Mouse (Mus musculus) frontal cortex, postnatal 36 days (tissue): ENCODE data around the gene Ldlrad1.
A peak's percentile ranks its signal among the peaks of the same experiment; 100 is the strongest.

Experiments used
- DNase-seq, 2 experiments: peaks; one replicate each; pipeline ENCODE4 v3.0.0; 2022; ENCODE audit warnings: low spot score in 2 of 2

Ldlrad1 gene

DNA sequence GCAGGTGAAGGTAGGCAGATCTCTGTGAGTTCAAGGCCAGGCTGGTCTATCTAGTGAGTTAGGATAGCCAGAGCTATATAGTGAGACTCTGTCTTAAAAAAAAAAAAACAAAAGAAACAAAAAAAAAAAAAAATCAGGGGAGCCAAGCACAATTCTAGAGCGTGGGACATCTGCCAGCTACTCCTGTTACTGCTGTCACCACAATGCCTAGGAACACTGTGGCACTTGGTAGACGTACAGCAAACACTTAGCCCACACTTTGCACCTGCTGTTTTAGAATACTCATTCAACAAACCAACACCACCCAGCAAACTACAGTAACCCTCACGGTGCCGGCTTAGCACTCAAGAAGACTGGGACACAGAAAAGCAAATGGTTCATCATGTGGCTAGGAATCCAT, 2.5 kb downstream of the Ldlrad1 start:
- DNase-seq: peak in 1 of 2 experiments; percentile 12

DNA sequence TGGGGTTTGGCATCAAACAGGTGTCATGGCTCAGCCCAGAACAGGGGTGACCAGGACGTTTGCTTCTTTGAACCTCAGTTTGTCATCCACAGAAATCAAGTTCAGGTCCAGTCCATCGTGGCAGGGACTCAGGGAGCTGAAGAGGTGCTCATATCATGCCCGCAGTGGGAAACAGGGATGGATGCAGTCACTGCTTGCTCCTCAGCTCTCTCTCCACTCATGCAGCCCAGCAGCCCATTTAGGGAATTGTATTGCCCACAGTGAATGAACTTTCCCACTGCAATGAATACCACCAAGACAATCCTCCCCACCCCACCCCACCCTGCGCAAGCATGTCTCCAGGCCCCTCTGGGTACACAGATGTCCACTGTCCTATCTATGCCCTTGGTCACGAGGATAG, 3.0 kb downstream of the Ldlrad1 start:
- DNase-seq: no peak

DNA sequence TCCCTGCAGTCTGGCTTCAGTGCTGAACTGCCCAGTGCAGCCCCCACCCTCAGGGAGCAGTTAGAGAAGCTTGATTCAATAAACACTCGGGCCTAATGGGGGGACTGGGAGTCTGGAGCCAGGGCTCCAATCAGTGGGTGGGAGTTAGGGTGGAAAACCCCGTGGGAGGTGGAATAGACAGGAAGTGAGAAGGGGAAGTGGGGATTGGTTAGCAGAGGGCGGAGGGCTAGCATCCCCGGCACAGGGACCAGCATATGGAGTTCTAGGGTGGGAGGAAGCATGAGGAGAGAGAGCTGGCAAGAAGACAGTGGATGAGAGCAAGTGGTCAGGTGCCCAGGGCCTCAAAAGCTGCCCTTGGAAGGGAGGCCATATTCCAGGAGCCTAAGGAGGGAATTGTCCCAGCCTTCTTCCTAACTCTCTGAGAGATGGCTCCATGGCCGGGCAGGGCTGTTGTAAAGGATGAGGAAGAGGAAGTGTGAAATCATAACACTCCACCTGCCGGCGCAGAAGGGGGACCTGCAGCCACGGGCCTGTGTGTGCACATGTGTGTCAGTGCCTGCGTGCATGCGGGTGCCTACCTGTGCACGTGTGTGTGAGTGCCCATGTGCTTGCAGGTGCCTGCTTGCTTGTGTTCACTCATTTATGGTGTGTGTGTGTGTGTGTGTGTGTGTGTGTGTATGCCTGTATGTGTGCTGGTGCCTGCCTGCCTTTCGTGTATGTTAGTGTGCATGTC, 4.5 kb downstream of the Ldlrad1 start:
- DNase-seq: no peak

DNA sequence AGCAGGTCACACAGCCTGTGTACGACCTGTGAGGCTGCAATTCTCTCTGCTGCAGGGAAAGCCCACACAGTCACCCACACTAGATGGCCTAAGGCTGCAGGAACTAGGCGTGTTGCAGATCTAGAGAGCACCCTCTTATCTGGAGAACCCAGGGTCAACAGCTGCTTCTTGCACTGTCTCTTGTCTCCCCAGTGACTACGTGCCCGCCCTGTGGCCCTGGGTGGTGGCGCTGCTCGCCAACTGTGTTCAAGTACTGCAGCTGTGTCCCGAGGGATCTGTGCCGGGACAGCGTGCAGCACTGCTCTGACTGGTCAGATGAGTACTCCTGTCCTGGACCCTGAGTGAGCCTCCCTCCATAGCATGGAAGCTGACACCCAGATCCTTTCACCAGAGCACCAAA, 8.6 kb downstream of the Ldlrad1 start:
- DNase-seq: no peak

DNA sequence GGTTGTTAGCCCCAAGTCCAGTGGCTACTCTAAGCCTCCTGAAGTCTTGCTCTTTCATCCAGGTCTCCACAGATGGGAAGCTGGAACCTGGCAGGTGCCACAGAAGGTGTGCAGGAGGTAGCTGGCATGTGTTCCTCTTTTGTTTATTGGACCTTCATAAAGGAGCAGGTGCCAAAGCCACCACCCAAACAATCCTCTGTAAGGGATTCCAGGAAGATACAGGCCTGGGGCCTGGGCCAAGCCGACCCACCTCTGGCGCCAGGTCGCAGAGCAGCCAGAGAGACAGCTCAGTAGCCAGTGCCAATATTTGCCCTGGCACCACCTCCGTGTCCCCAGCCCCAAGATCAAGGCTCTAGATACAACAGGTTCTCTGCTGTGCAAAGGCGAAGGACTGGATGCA, 12.5 kb downstream of the Ldlrad1 start:
- DNase-seq: no peak

DNA sequence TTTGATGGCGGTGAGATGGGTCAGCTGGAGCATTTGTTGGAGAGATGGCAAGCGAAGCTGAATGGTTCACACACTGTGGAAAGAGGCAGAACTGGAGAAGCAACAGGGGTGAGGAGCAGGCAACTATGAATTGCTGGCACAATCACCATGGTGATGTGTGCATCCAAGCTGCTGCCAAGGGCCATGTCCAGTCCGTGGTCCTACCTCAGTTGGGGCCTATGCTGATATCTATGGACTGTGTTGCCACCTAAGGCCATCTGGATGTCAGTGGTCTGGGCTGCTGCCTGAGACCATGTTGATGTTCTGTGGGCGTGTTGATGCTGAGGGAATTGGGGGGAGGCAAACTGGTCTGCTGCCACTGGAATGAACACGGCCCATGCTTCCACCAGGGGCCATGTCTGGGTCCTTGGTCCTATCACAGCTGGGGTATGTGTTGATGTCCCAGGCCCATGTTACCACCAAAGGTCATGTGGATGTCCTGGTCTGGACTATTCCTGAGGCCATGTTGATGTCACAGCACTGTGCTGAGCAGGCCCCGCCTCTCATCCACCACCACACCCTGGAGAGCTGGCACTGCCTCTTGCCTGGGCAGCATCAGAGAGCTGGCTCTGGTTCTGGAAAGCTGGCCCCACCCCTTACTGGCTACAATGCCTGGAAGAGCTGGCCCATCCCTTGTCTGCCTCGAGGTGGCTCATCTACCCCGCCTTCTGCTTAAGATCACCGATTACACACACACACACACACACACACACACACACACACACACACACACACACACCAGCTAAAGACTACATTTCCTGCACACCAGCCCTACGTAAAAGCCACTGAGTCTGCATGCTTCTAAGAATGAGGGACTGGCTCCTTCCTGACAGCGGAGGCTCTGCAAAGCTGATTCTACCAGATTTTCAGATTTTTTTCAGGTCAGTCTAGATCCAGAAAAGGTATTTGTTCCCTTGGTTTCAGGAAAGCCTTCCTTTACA, 14.5 kb downstream of the Ldlrad1 start:
- no peak for DNase-seq

DNA sequence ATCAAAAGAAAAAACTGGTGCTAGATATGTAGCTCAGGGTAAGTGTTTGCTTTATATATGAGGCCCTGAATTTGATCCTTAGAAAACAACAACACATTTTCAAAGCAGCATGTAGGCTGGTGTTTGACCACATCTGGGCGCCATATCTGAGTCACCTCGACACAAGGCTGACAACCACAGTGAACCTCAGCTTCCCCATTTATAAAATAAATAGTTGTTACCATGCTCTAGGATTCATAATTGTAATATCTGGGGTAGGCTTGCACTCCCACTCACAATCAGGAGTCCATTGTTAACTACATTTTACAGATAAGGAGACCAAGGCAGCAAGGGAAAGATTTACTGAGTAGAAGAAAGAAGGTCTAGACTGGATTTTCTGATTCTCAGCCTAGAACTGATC, 17.3 kb downstream of the Ldlrad1 start:
- DNase-seq: no peak

DNA sequence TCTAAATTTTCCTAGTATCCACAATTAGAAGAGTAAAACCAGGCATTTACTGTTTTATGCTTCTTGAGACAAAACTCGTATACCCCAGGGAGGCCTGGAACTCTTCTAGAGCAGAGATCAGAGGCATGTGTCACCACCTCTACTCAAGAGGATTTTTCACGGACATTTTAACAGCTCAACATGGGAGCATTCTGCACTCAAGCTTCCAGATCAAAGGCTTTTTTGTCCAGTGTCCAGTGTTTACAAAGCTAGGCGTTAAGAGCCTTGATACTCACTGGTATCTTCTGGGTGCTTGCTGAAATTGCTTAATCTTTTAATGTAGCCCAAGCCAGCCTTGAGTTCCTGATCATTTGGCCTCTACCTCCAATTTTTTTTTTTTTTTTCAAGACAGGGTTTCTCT, 23.2 kb downstream of the Ldlrad1 start:
- no peak for DNase-seq

DNA sequence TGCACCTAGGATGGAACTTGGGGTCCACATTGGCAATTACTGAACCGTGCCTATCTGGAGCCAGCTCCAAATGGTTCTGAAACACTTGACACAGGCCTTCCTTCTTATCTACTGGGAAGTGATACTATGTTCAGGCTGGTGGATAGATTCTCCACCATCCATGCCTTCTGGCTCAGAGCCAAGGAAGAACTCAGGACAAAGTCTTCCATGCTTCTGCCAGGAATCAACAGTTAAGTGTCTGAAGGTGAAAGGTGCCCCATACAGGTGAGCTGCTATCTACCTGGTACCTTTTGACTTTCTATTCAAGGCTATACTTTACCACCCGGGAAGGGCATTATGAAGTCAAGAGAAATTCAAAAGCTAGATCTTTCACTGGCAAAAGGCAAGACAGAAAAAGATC, 29.3 kb downstream of the Ldlrad1 start:
- DNase-seq: no peak

DNA sequence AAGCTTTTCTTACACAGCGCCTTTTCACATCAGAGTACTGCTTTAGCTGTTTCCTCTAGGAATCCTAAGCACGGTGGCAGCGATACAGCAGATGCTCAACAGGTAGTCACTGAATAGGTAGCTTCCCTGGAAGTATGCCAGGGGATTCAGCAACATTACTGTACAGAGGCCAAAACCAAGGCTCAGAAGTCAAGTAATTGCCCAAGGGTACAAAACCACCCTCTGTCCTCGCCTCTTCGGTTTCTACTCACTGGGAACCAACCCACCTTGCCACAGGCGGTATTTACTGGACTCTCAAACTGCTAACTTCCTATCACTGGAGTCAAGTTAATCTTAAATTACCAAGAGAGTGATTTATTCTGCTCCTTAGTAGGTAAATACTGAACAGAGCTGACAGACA, 31.2 kb downstream of the Ldlrad1 start:
- DNase-seq: no peak

DNA sequence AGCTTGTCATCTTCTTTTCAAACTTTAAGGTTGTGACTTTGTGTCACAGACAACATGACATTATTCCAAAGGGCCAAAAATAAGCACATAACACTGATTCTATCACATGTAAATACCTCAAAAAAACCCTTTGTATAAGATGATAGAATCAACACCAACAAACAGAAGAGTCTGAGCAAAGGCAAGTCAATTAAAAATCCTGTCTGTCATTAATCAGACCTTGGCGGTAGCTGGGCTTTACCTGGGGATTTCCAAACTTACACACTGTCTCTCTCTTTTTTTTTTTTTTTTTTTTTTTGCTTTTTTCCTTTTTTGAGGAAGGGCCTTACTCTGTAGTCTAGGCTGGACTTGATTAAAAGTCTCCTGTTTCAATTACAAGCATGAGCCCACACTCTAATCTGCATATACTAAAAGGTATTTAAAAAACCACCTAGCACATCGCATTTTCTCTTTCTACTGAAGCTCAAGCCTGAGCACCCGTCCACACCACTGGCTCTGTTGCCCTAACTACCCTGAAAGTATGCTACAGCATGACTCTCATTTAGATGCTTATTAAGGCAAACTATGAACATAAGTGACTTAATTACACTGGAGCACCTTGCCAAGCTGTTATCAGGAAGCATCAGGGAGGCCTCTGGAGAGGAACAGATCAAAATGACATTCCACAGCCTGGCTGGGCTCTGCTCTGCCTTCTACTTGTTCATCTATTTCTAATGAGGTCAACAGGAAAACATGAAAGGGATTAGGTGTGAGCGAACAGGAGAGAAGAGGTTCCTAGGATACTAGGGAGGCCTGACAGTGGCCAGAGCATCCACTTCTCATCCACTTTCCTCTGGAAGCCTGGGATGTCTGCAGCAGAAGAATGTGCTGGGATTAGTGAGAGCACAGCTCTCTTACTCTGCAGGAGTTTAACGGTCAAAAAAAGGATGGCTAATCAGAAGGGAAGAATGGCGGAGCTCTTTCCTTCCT, 34.7 kb downstream of the Ldlrad1 start:
- no peak for DNase-seq

DNA sequence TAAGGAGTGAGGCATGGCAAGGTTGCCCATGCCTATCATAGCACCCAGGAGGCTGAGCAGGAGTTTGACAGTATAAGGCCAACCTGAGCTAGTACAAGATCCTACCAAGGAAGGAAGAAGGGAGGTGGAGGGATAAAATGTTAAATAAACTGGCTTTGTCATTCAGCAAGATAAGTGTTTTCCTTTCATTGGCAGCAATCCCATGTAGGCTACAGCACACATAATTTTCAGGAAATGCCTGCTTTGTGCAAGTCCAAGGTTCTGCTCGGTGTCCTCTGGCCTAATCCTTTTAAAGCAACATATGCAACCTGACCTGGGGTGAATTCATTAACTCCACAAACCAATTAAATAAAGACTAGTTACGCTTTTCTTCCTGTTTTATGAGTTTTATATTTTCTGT, 36.4 kb downstream of the Ldlrad1 start:
- DNase-seq: no peak

DNA sequence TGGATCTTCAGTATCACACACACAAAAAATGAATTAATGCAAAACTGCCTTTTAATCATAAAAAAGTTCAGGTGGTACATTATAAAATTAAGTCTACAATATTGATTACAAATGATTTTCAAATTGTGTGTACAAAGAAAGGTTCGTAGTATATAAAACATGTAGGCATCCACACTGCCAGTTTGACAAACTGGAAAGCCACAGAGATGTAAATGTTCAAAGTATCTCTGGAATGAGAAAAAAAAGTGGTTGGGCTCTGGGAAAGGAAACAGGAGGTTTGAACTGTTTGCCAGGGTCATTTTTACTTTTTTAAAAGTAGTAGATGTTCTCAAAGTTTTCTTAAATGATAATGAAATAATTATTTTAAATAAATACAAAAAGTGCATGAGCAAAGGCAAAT, 37.1 kb downstream of the Ldlrad1 start:
- DNase-seq: no peak

DNA sequence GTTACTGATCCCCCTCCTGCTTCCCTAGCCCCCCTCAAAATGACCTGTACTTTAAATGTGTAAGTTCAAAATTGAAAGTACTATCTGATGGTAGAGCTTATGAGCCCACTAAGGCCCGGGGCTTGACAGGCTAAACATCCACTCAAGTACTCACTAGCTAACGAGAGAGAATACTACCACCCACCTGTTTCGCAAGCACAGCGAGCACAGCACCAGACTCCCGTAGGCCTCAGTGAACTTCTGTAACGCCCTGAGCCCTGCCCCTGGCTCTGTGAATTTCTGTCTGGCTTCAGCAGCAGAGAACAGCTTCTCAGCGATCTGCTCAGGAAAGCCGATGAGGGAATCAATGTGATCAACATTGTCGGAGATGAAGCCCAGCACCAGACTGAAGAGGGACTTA, 38.1 kb downstream of the Ldlrad1 start:
- no peak for DNase-seq

DNA sequence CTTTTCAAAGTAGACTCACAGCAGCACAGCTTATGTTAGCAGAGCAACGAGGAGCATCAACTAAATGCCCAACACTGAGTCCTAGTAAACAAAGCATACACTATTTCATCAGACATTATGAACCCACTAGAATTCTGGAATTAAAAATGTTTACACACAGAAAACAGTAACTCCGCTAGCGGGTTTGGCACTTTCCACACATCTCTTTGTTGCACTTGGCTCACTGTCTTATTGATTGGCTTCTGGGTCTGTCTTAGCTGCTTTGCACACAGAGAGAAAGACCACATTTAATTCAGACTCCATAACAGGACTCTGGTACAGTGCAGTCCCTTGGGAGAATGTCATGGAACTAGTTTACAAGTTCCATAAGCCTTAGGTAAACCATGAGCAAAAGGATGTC, 39.1 kb downstream of the Ldlrad1 start:
- no peak for DNase-seq

DNA sequence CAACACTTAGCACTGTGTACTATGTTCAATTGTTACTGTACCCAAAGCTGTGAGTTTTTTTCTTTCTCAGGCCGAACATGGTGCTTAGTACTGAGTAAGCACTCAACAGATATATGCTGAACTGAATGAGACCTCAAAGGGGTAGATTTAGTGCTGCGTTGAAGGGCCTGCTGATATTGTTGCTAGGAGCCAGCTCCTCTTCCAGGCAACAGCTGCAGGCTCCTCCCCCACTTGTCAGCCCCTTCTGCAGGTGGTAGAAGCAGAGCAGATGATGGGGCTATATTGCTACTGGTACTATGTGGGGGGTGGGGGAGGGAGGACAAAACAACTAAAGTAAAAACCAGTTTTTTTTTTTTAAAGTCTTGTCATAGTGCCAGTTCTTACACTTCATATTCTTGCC, 40.5 kb downstream of the Ldlrad1 start:
- no peak for DNase-seq

DNA sequence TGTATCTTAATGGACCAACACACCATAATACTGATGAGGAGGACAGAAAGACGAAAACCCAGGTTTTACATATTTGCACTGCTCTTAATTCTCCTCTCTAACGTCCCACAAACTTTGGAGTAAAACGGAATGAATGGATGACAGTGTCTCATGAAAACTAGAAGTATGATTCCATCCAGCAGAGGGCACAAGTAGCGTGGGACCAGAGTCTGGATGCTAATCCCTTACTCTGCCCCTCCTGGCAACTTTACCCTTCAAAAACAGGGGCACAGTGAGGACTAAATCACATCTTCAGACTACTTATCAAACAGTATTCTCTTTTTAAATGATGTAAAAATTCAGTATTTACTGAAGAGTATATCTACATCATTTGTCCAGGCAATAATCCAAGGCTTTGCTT, 41.5 kb downstream of the Ldlrad1 start:
- DNase-seq: peak; percentile 16 to 51

DNA sequence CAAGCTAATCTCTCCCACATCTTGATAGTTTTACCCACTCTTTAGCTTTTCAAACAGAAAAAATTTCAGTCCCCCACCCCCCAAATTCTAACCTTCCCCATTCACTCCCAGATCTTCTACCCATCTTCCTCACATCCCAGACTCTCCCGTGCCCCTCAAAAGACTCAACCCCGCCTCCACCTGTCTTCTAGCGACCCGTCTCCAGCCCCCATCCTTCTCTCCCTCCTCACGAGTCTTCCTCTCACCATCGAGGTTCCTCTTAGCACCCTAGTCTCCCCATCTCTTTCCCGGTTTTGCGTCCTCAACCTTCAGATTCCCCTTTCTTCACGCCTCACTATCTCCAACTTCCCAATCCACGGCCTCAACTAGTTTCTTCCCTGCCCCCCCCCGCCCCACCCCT, 43.5 kb downstream of the Ldlrad1 start:
- DNase-seq: no peak

DNA sequence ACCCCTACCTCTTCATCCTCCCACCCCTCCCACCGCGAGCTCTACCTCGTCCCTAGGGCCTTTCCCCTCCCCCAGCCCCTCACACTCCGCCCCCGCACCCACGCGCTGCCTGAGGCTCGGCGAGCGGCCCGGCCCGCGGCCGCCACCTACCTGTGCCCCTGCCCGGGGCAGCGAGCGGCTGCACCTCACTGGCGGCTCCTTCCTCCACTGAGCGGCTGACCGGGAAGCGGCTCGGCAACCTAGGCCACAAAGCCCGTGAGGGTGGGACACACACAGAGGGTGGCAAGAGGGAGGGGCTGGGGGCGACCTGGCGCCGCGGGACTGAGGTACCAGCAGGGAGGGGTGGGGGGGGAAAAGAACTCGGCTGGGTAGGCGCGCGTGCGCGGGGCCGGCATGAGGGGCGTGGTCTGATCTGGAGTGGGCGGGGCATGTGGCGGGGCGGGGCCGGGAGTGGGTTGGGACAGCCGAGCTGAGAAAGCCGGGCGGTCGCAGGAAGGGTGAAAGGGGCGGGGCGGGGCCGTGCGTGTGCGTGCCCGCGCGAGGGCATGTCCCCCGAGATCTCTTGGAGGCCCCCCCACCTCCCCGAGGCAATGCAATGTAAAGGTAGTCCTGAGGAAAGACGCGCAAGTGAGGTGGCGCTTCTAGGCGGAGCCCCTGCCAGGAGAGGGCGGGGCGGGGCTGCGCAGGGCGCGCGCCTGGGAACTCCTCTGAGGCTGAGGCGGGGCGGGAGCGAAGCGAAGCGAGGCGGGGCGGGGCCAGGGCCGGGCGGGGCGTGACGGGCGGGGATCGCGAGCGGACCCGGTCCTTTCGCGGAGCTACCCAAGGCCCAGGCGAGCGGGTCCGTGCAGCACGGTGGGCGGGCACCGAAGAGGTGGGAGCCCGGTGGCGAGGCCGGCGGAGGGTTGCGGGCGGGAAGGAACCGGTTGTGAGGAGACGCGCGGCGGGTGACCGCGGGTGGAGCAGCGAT, 44.4 kb downstream of the Ldlrad1 start, which contains the start of the genes Lrrc42 and Hspb11:
Gene Lrrc42, minus strand, starts transcription at position 408 of the 967 bp plus-strand sequence.
Gene Hspb11, plus strand, starts transcription at position 469 of the 967 bp plus-strand sequence.
- DNase-seq: peak; percentile 89 to 91

DNA sequence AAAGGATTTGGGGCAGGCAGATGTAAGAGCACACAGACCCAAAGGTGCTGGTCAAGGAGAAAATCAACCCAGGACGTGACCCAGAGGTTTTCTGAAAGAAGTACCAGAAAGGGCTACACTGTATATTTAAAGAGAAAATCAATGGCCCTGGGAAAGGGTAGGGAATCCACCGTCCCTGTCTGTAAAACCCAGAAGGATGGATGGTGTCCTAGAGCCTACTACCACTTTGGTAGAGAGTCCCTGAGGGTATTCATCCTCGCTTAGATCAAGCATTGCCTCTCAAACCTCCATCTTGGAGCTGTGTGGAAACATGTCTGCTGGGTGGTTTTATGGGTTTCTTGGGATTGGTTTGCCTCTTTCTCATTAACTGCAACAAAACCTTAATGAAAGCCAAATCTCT, 45.4 kb downstream of the Ldlrad1 start:
- DNase-seq: no peak
